Mouse (Mus musculus) liver, embryonic 14.5 days (tissue): ENCODE measurements at regions not wholly inside any gene's neighbourhood (a gene's known extent, or its start where the extent isn't known, plus 50 kb on each side); places are given as distances from the start of the nearest gene placed in this dataset.

Experiments
- ATAC-seq: fragments of 200-750 bp; cut with Nextera tagmentation; 2 replicates; pipeline ENCODE4 v1.8.0; 2017; ENCODE audit warnings: moderate number of reproducible peaks, mild to moderate bottlenecking, moderate library complexity; ENCODE audit not compliant: insufficient read depth
- DNase-seq, 3 experiments: peaks; one replicate each; pipeline ENCODE4 v3.0.0-alpha.2; 2012 to 2013; ENCODE audit warnings: low read depth in 3 of 3, low spot score in 3 of 3
- H3K27ac ChIP-seq: fragments of 300-500 bp; sonication (generic); 2 replicates; pipeline ENCODE4 v1.5.1; 2014; ENCODE audit warnings: moderate library complexity, mild to moderate bottlenecking, control low read depth, inconsistent platforms
- H3K27me3 ChIP-seq: fragments of 300-500 bp; sonication (generic); 2 replicates; pipeline ENCODE4 v1.6.1; 2014; ENCODE audit warnings: mild to moderate bottlenecking, low read length, moderate library complexity; ENCODE audit not compliant: control insufficient read depth, insufficient read depth
- H3K36me3 ChIP-seq: fragments of 300-500 bp; sonication (generic); replicated peaks from 2 replicates; pipeline ENCODE4 v1.6.1; 2014; ENCODE audit warnings: low read depth; ENCODE audit not compliant: control insufficient read depth, insufficient read depth
- H3K4me1 ChIP-seq, 2 experiments: fragments of 200-500 bp in 1 of 2; fragments of 300-500 bp in 1 of 2; sonication (generic) in 1 of 2; replicated peaks; 2 replicates each; pipeline ENCODE4 v1.6.1; 2012 to 2014; ENCODE audit warnings: antibody characterized with exemption in 1 of 2, inconsistent platforms in 1 of 2, low read length in 1 of 2; ENCODE audit not compliant: control insufficient read depth in 2 of 2, insufficient read depth in 2 of 2
- H3K4me2 ChIP-seq: fragments of 300-500 bp; sonication (generic); 2 replicates; pipeline ENCODE4 v1.6.1; 2014; ENCODE audit warnings: low read depth, mild to moderate bottlenecking, control low read depth, moderate library complexity
- H3K4me3 ChIP-seq, 2 experiments: fragments of 200-500 bp in 1 of 2; fragments of 300-500 bp in 1 of 2; sonication (generic) in 1 of 2; 2 replicates each; pipeline ENCODE4 v1.5.1; 2012 to 2014; ENCODE audit warnings: low read depth in 2 of 2, low read length in 2 of 2, mild to moderate bottlenecking in 2 of 2, control low read depth in 1 of 2, inconsistent platforms in 1 of 2, moderate library complexity in 1 of 2; ENCODE audit not compliant: insufficient read depth in 1 of 2
- H3K9ac ChIP-seq: fragments of 300-500 bp; sonication (generic); replicated peaks from 2 replicates; pipeline ENCODE4 v1.6.1; 2014; ENCODE audit warnings: mild to moderate bottlenecking, control low read depth, moderate library complexity
- H3K9me3 ChIP-seq: fragments of 300-500 bp; sonication (generic); 2 replicates; pipeline ENCODE4 v1.6.1; 2016; ENCODE audit warnings: low read length, mixed read lengths; ENCODE audit not compliant: control insufficient read depth
- CTCF ChIP-seq: IDR thresholded peaks from 2 replicates; pipeline ENCODE4 v1.5.1; 2016; ENCODE audit warnings: antibody characterized with exemption, low read depth, control low read depth
- EP300 ChIP-seq: IDR thresholded peaks from 2 replicates; pipeline ENCODE4 v1.6.1; 2016; ENCODE audit warnings: antibody characterized with exemption, low read depth
- WGBS: fragments of 180-500 bp; shearing (Covaris S2); extraction: QIAGEN DNeasy Blood & Tissue Kit; methylation state at CpG from one replicate; pipeline ENCODE4 v1.1.7; 2014; ENCODE audit not compliant: insufficient replicate concordance; 5-methylcytosine and 5-hydroxymethylcytosine counted together

DNA sequence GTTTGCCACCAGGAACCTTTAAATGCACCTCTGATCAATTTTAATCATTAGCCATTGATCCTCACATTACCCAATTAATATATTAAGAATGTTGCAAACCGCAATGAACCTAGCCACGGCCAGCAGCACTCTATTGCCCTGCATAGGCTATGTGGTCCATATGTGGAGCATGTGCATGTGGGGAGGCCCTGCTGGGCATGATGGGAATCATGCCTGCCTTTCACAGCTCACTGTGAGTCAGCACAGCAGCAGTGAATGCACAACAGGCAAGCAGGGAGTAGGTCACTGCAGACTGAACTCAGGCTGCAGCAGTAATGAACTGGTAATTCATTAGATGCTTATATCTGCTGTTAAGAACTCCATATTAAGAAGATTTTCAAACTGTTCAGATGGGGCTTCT lies 119.5 kb upstream of the Nrp1 start:
- no peaks in the 10 kb centered on the region for H3K36me3 ChIP-seq
- WGBS: 72% methylated on average over 2 of the region's 2 CpGs
- H3K4me1 ChIP-seq: no peaks in the 10 kb centered on the region
- ATAC-seq (no peak), DNase-seq (no peak)
- H3K27me3 ChIP-seq: no peaks in the 10 kb centered on the region
- no peak overlapping the region for H3K4me3 ChIP-seq
- no peak overlapping the region for H3K27ac ChIP-seq
- no peak overlapping the region for H3K4me2 ChIP-seq
- no peak for TF ChIP-seq CTCF
- TF ChIP-seq EP300: no peak
- H3K9ac ChIP-seq: no peak overlapping the region
- H3K9me3 ChIP-seq: no peaks in the 10 kb centered on the region

DNA sequence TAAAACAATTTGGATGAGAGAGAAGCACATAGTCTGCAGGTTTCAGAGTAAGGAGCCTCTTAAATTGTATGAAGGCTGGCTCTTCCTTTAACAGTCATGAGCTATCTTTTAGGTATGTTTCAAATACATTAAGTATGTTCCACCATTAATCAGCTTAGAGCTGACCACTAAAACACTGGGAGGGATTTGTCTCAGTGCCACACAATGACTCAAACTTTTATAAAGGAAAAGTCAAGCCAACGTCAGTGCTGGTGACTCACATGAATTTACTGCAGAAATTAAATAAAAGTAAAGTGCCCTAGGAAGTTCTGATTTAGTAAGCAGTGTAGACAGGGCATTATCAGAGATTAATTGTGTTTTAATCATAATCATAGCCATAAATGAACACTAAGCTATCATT lies 118.6 kb upstream of the Nrp1 start:
- Histone ChIP-seq H3K4me2 (no peak overlapping the region), H3K27ac (no peak overlapping the region), H3K4me1 (no peaks in the 10 kb centered on the region), H3K27me3 (no peaks in the 10 kb centered on the region), H3K36me3 (no peaks in the 10 kb centered on the region), H3K4me3 (no peak overlapping the region), H3K9me3 (no peaks in the 10 kb centered on the region), H3K9ac (no peak overlapping the region)
- TF ChIP-seq CTCF (no peak), EP300 (no peak)
- no peak for DNase-seq
- WGBS: 53% methylated on average over 1 of the region's 1 CpGs
- ATAC-seq: no peak

DNA sequence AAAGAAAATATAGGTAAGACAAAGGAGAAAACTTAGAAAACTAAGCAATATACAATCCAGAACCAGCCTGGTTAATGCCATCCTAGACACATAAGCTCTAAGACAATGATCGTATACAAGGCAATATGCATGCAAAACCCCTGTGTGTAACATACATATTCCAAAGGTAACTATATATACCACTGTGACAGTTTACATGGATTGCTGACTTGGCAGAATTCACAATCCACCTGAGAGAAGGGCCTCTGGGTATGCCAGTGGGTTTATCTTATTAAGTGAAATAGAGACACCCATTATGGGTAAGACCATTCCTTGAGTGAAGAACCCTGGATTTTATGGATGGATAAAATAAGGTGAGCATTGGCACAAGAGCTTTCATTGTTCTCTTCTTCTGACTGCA lies 117.2 kb upstream of the Nrp1 start:
- H3K27ac ChIP-seq: no peak overlapping the region
- H3K4me3 ChIP-seq: no peak overlapping the region
- WGBS: 54% methylated on average over 1 of the region's 1 CpGs
- TF ChIP-seq EP300 (no peak), CTCF (no peak)
- H3K9me3 ChIP-seq: no peaks in the 10 kb centered on the region
- no peak for DNase-seq
- no peaks in the 10 kb centered on the region for H3K4me1 ChIP-seq
- H3K9ac ChIP-seq: no peak overlapping the region
- H3K36me3 ChIP-seq: no peaks in the 10 kb centered on the region
- ATAC-seq: no peak
- H3K27me3 ChIP-seq: no peaks in the 10 kb centered on the region
- H3K4me2 ChIP-seq: no peak overlapping the region

DNA sequence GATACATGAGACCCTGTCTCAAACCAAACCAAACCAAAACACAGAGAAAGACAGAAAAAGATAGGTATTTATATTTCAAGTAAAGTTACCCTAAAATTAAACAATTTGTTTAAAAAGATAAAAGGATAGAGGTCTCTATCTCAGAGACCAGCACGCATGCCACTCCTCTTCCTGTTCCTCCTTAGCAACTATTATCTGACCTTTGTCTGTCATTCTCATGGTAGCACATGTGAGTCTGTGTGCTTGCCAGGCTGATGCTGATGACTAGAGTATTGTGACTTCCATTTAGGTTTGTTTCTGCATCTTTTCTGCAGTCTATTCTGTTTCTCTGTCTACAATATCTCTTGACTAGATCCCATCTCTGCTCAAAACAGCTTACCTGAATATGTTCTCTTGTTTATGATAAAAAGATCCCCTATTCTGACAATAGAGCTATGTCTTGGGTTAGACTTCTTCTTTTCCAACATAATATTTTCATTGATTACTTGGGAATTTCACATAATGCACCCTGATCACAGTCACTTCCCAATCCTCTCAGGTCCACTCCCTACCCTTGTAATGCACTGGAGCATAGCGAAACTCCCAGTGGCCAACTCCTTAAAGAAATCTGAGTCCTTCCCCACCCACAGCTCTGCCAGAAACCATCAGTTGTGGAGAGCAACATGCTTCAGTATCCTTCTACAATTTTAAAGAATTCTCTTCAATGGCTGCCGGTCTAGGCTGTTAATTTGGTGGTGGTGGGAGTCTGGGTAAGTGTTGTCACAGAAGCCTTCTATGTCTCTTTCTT lies 115.7 kb upstream of the Nrp1 start:
- Histone ChIP-seq H3K9ac (no peak overlapping the region; the same call in 1 of the 2 replicates), H3K27ac (no peak overlapping the region), H3K9me3 (no peaks in the 10 kb centered on the region), H3K36me3 (no peaks in the 10 kb centered on the region), H3K4me1 (no peaks in the 10 kb centered on the region), H3K27me3 (no peaks in the 10 kb centered on the region), H3K4me3 (no peak overlapping the region), H3K4me2 (no peak overlapping the region)
- DNase-seq: no peak
- no peak for ATAC-seq
- 58% methylated on average over 3 of the region's 3 CpGs for WGBS
- TF ChIP-seq CTCF (no peak), EP300 (no peak)

DNA sequence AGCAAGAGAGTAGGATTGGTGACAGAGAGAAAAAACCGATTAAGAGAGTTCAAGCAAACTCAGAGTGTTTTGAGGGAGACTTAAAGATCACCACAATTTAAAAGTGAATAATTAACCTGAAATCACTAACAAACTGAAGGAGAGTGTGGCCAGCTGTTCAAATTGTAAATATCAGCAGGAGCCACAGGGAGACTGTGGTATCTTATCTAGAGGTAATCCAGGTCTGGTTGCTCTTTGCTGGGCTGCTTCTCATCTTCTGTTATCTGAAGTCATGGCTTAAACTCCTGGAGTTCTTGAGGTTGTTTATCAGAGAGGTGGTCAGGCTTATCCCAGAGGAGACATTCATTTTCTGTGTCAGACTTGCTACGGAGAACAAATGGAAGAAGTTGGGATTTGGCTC lies 106.7 kb upstream of the Nrp1 start:
- Histone ChIP-seq H3K4me2 (no peak overlapping the region), H3K4me1 (peaks cover 0 to 6% of the 10 kb centered on the region in 2 experiments; a peak in 2 of 4 replicates), H3K4me3 (no peak overlapping the region), H3K9me3 (no peaks in the 10 kb centered on the region), H3K27ac (no peak overlapping the region), H3K9ac (no peak overlapping the region), H3K27me3 (no peaks in the 10 kb centered on the region), H3K36me3 (no peaks in the 10 kb centered on the region)
- DNase-seq (no peak), ATAC-seq (no peak)
- WGBS: 16% methylated on average over 2 of the region's 2 CpGs
- TF ChIP-seq EP300: no peak
- TF ChIP-seq CTCF: no peak
